Mouse (Mus musculus): ENCODE measurements around the gene Hoxa5. TPM values are rescaled to one million over a fixed set of nuclear protein-coding genes. Genes with fewer than 3 reads are reported as not detected.

The Hoxa5 gene
- total and polyA plus RNA-seq, 2 experiments from 2014 or later, result 81.7 to 108 TPM

- Histone ChIP-seq H3K4me1 (ENCODE audit: insufficient read depth, low read length) (no peaks in the 10 kb centered on the region), H3K27ac (no peak overlapping the region), H3K4me2 (ENCODE audit: low read depth, low read length) (no peak overlapping the region), H3K9ac (replicated peaks; ENCODE audit: low read length) (no peak overlapping the region), H3K27me3 (ENCODE audit: insufficient read depth, low read length) (peaks cover 99% of the 10 kb centered on the region), H3K4me3 (ENCODE audit: low read length) (no peak overlapping the region), H3K9me3 (ENCODE audit: low read length) (no peaks in the 10 kb centered on the region), H3K36me3 (ENCODE audit: insufficient read depth, low read length) (no peaks in the 10 kb centered on the region)
- WGBS, result 3% methylated on average over 30 of the region's 30 CpGs
- TF ChIP-seq CTCF (IDR thresholded peaks at IDR 0.05; ENCODE audit: low read depth), result no peak
- DNase-seq (ENCODE audit: low spot score) (no peak), ATAC-seq (no peak)
These were observed 35.4 kb upstream of the Hoxa5 start for GRCm38 (mm10) chr6:52239625-52240388.

GRCm38 (mm10) chr6:52238976-52239375 is 34.6 kb upstream of the Hoxa5 start:
- TF ChIP-seq CTCF (IDR thresholded peaks at IDR 0.05; ENCODE audit: low read depth), result no peak
- no peaks in the 10 kb centered on the region for H3K36me3 ChIP-seq (ENCODE audit: insufficient read depth, low read length)
- no peak for DNase-seq (ENCODE audit: low spot score)
- H3K27ac ChIP-seq, result no peak overlapping the region
- no peaks in the 10 kb centered on the region for H3K4me1 ChIP-seq (ENCODE audit: insufficient read depth, low read length)
- ATAC-seq, result no peak
- H3K9me3 ChIP-seq (ENCODE audit: low read length), result no peaks in the 10 kb centered on the region
- H3K9ac ChIP-seq (replicated peaks; ENCODE audit: low read length), result no peak overlapping the region
- H3K4me2 ChIP-seq (ENCODE audit: low read depth, low read length), result no peak overlapping the region
- 3% methylated on average over 7 of the region's 7 CpGs for WGBS
- H3K4me3 ChIP-seq (ENCODE audit: low read length), result no peak overlapping the region
- peaks cover 100% of the 10 kb centered on the region for H3K27me3 ChIP-seq (ENCODE audit: insufficient read depth, low read length)

- no peak overlapping the region for H3K9ac ChIP-seq (replicated peaks; ENCODE audit: low read length)
- peaks cover 99% of the 10 kb centered on the region for H3K27me3 ChIP-seq (ENCODE audit: insufficient read depth, low read length)
- DNase-seq (ENCODE audit: low spot score), result no peak
- no peak overlapping the region for H3K4me2 ChIP-seq (ENCODE audit: low read depth, low read length)
- WGBS, result 5% methylated on average over 7 of the region's 7 CpGs
- H3K4me3 ChIP-seq (ENCODE audit: low read length), result no peak overlapping the region
- TF ChIP-seq CTCF (IDR thresholded peaks at IDR 0.05; ENCODE audit: low read depth), result no peak
- no peaks in the 10 kb centered on the region for H3K9me3 ChIP-seq (ENCODE audit: low read length)
- no peak for ATAC-seq
- H3K36me3 ChIP-seq (ENCODE audit: insufficient read depth, low read length), result no peaks in the 10 kb centered on the region
- H3K27ac ChIP-seq, result no peak overlapping the region
- no peaks in the 10 kb centered on the region for H3K4me1 ChIP-seq (ENCODE audit: insufficient read depth, low read length)
These were observed 33.8 kb upstream of the Hoxa5 start for GRCm38 (mm10) chr6:52238155-52238545.

- no peaks in the 10 kb centered on the region for H3K36me3 ChIP-seq (ENCODE audit: insufficient read depth, low read length)
- ATAC-seq, result no peak
These were observed 33.2 kb upstream of the Hoxa5 start for GRCm38 (mm10) chr6:52237346-52238154.

GRCm38 (mm10) chr6:52236806-52237205 is 32.4 kb upstream of the Hoxa5 start:
- WGBS, result 7% methylated on average over 3 of the region's 3 CpGs

More at GRCm38 (mm10) chr6:52237346-52238154, 33.2 kb upstream of the Hoxa5 start:
- Histone ChIP-seq H3K9me3 (ENCODE audit: low read length) (no peaks in the 10 kb centered on the region), H3K4me1 (ENCODE audit: insufficient read depth, low read length) (no peaks in the 10 kb centered on the region), H3K27me3 (ENCODE audit: insufficient read depth, low read length) (peaks cover 99% of the 10 kb centered on the region), H3K4me3 (ENCODE audit: low read length) (no peak overlapping the region), H3K4me2 (ENCODE audit: low read depth, low read length) (no peak overlapping the region), H3K27ac (no peak overlapping the region), H3K9ac (replicated peaks; ENCODE audit: low read length) (no peak overlapping the region)
- TF ChIP-seq CTCF (IDR thresholded peaks at IDR 0.05; ENCODE audit: low read depth), result no peak
- DNase-seq (ENCODE audit: low spot score), result no peak
- 8% methylated on average over 10 of the region's 10 CpGs for WGBS

GRCm38 (mm10) chr6:52235866-52236265 is 31.5 kb upstream of the Hoxa5 start:
- H3K4me1 ChIP-seq (ENCODE audit: insufficient read depth, low read length), result no peaks in the 10 kb centered on the region
- H3K9ac ChIP-seq (replicated peaks; ENCODE audit: low read length), result no peak overlapping the region
- peaks cover 97% of the 10 kb centered on the region for H3K27me3 ChIP-seq (ENCODE audit: insufficient read depth, low read length)
- WGBS, result 16% methylated on average over 6 of the region's 6 CpGs
- no peaks in the 10 kb centered on the region for H3K36me3 ChIP-seq (ENCODE audit: insufficient read depth, low read length)
- no peak overlapping the region for H3K4me3 ChIP-seq (ENCODE audit: low read length)
- no peaks in the 10 kb centered on the region for H3K9me3 ChIP-seq (ENCODE audit: low read length)
- no peak for ATAC-seq
- no peak overlapping the region for H3K4me2 ChIP-seq (ENCODE audit: low read depth, low read length)
- no peak for TF ChIP-seq CTCF (IDR thresholded peaks at IDR 0.05; ENCODE audit: low read depth)
- no peak for DNase-seq (ENCODE audit: low spot score)
- no peak overlapping the region for H3K27ac ChIP-seq

More at GRCm38 (mm10) chr6:52236806-52237205, 32.4 kb upstream of the Hoxa5 start:
- Histone ChIP-seq H3K4me1 (ENCODE audit: insufficient read depth, low read length) (no peaks in the 10 kb centered on the region), H3K9ac (replicated peaks; ENCODE audit: low read length) (no peak overlapping the region), H3K4me2 (ENCODE audit: low read depth, low read length) (no peak overlapping the region), H3K36me3 (ENCODE audit: insufficient read depth, low read length) (no peaks in the 10 kb centered on the region), H3K9me3 (ENCODE audit: low read length) (no peaks in the 10 kb centered on the region), H3K4me3 (ENCODE audit: low read length) (no peak overlapping the region), H3K27me3 (ENCODE audit: insufficient read depth, low read length) (peaks cover 99% of the 10 kb centered on the region), H3K27ac (no peak overlapping the region)
- DNase-seq (ENCODE audit: low spot score), result no peak
- TF ChIP-seq CTCF (IDR thresholded peaks at IDR 0.05; ENCODE audit: low read depth), result no peak
- no peak for ATAC-seq
